Mouse (Mus musculus) CH12.LX (cell line): ENCODE data around the gene Dapk3. TPM values are rescaled to one million over a fixed set of nuclear protein-coding genes. Genes with fewer than 3 reads are reported as not detected.

Source experiments
- DNase-seq: peaks from one replicate; pipeline ENCODE4 v3.0.0-alpha.2; 2013; ENCODE audit errors: extremely low read depth
- H3K27ac ChIP-seq: 2 replicates; pipeline ENCODE4 v1.5.1; 2012; ENCODE audit warnings: low read depth, mild to moderate bottlenecking, control low read depth, moderate library complexity; ENCODE audit not compliant: insufficient read depth
- H3K27me3 ChIP-seq: replicated peaks from 2 replicates; pipeline ENCODE3; 2012; ENCODE audit warnings: inconsistent platforms
- H3K36me3 ChIP-seq, 2 experiments: replicated peaks in 1 of 2; 2 replicates each; pipeline versions ENCODE3 to v1.6.1; 2012; ENCODE audit warnings: inconsistent platforms in 1 of 2, low read length in 1 of 2, mild to moderate bottlenecking in 1 of 2, mixed read lengths in 1 of 2, moderate library complexity in 1 of 2; ENCODE audit not compliant: control insufficient read depth in 1 of 2, insufficient read depth in 1 of 2
- H3K4me1 ChIP-seq, 2 experiments: 2 replicates each; pipeline ENCODE4 v1.6.1; 2012; ENCODE audit warnings: inconsistent platforms in 1 of 2, moderate library complexity in 1 of 2; ENCODE audit not compliant: insufficient read depth in 2 of 2, control insufficient read depth in 1 of 2
- H3K4me2 ChIP-seq: 2 replicates; pipeline ENCODE4 v1.6.1; 2012; ENCODE audit warnings: low read depth, mild to moderate bottlenecking, control low read depth; ENCODE audit not compliant: poor library complexity, insufficient read depth, severe bottlenecking
- H3K4me3 ChIP-seq, 3 experiments: fragments of 150-350 bp in 1 of 3; sonication (generic) in 1 of 3; replicated peaks in 1 of 3; 2 replicates each; pipeline versions ENCODE3 to v1.5.1; 2011 to 2012; ENCODE audit warnings: low read depth in 2 of 3, low read length in 2 of 3, mild to moderate bottlenecking in 2 of 3, moderate library complexity in 2 of 3, control low read depth in 1 of 3, improper control_type of control experiment in 1 of 3, inconsistent platforms in 1 of 3, mixed read lengths in 1 of 3; ENCODE audit not compliant: poor library complexity in 1 of 3
- H3K79me2 ChIP-seq: replicated peaks from 2 replicates; pipeline ENCODE4 v1.6.1; 2012; ENCODE audit warnings: mild to moderate bottlenecking, moderate library complexity; ENCODE audit not compliant: control insufficient read depth, poor library complexity, insufficient read depth, severe bottlenecking; ENCODE audit errors: extremely low read depth
- H3K9ac ChIP-seq: 2 replicates; pipeline ENCODE4 v1.6.1; 2012; ENCODE audit warnings: low read depth, mild to moderate bottlenecking, control low read depth, moderate library complexity; ENCODE audit not compliant: insufficient read depth
- H3K9me3 ChIP-seq: replicated peaks from 2 replicates; pipeline ENCODE3; 2012; ENCODE audit warnings: low read length, inconsistent platforms, mixed read lengths
- BHLHE40 ChIP-seq: IDR thresholded peaks from 2 replicates; pipeline ENCODE4 v1.6.1; 2011; ENCODE audit warnings: mild to moderate bottlenecking, low read depth, low read length, improper control_type of control experiment
- CHD2 ChIP-seq: IDR thresholded peaks from 2 replicates; pipeline ENCODE4 v1.6.1; 2011; ENCODE audit warnings: low read length, improper control_type of control experiment
- CTCF ChIP-seq, 2 experiments: IDR thresholded peaks in 1 of 2; conservative IDR thresholded peaks in 1 of 2; 2 replicates each; pipeline ENCODE4 v1.5.1; 2011 to 2012; ENCODE audit warnings: low read depth in 2 of 2, low read length in 2 of 2, improper control_type of control experiment in 1 of 2, inconsistent platforms in 1 of 2, mild to moderate bottlenecking in 1 of 2, moderate library complexity in 1 of 2
- ELF1 ChIP-seq: IDR thresholded peaks from 2 replicates; pipeline ENCODE4 v1.6.1; 2014; ENCODE audit warnings: low read depth, mild to moderate bottlenecking, inconsistent platforms, low read length, improper control_type of control experiment
- EP300 ChIP-seq: IDR thresholded peaks from 2 replicates; pipeline ENCODE4 v1.6.1; 2011; ENCODE audit warnings: low read length, improper control_type of control experiment
- GABPA ChIP-seq: IDR thresholded peaks from 2 replicates; pipeline ENCODE4 v1.6.1; 2012; ENCODE audit warnings: low read depth, low read length, improper control_type of control experiment, inconsistent platforms; ENCODE audit not compliant: insufficient replicate concordance
- HCFC1 ChIP-seq: IDR thresholded peaks from 2 replicates; pipeline ENCODE4 v1.6.1; 2012; ENCODE audit warnings: low read depth, mild to moderate bottlenecking, inconsistent platforms, low read length, improper control_type of control experiment
- JUN ChIP-seq: IDR thresholded peaks from 2 replicates; pipeline ENCODE4 v1.6.1; 2011; ENCODE audit warnings: low read depth, mild to moderate bottlenecking, low read length, improper control_type of control experiment, moderate library complexity; ENCODE audit not compliant: insufficient read depth
- JUND ChIP-seq: conservative IDR thresholded peaks from 2 replicates; pipeline ENCODE4 v1.6.1; 2011; ENCODE audit warnings: low read depth, low read length, improper control_type of control experiment
- KAT2A ChIP-seq: IDR thresholded peaks from 2 replicates; pipeline ENCODE4 v1.6.1; 2012; ENCODE audit warnings: low read length, improper control_type of control experiment, inconsistent platforms; ENCODE audit not compliant: insufficient replicate concordance
- MEF2A ChIP-seq: IDR thresholded peaks from 2 replicates; pipeline ENCODE4 v1.6.1; 2014; ENCODE audit warnings: low read depth, mild to moderate bottlenecking, inconsistent platforms, low read length, improper control_type of control experiment, borderline replicate concordance
- MXI1 ChIP-seq: IDR thresholded peaks from 2 replicates; pipeline ENCODE4 v1.6.1; 2011; ENCODE audit warnings: mild to moderate bottlenecking, low read depth, low read length, improper control_type of control experiment
- NELFE ChIP-seq: IDR thresholded peaks from 2 replicates; pipeline ENCODE4 v1.6.1; 2011; ENCODE audit warnings: low read depth, low read length, improper control_type of control experiment
- POLR2A ChIP-seq: IDR thresholded peaks from 2 replicates; pipeline ENCODE4 v1.6.1; 2011; ENCODE audit warnings: low read depth, mild to moderate bottlenecking, improper control_type of control experiment, low read length
- POLR2AphosphoS2 ChIP-seq: IDR thresholded peaks from 2 replicates; pipeline ENCODE4 v1.6.1; 2011; ENCODE audit warnings: low read depth, low read length, improper control_type of control experiment
- SIN3A ChIP-seq: IDR thresholded peaks from 2 replicates; pipeline ENCODE4 v1.6.1; 2012; ENCODE audit warnings: low read length, improper control_type of control experiment, inconsistent platforms
- SMC3 ChIP-seq: IDR thresholded peaks from 2 replicates; pipeline ENCODE4 v1.6.1; 2011; ENCODE audit warnings: low read depth, low read length, improper control_type of control experiment
- TBP ChIP-seq: conservative IDR thresholded peaks from 2 replicates; pipeline ENCODE4 v1.6.1; 2011; ENCODE audit warnings: low read depth, low read length, improper control_type of control experiment
- UBTF ChIP-seq: IDR thresholded peaks from 2 replicates; pipeline ENCODE4 v1.6.1; 2012; ENCODE audit warnings: low read depth, mild to moderate bottlenecking, inconsistent platforms, low read length, improper control_type of control experiment, moderate library complexity
- USF2 ChIP-seq: conservative IDR thresholded peaks from 2 replicates; pipeline ENCODE4 v1.6.1; 2011; ENCODE audit warnings: low read depth, low read length, improper control_type of control experiment
- ZMIZ1 ChIP-seq: IDR thresholded peaks from 2 replicates; pipeline ENCODE4 v1.6.1; 2012; ENCODE audit warnings: low read depth, mild to moderate bottlenecking, inconsistent platforms, low read length, improper control_type of control experiment
- ZNF384 ChIP-seq: IDR thresholded peaks from 2 replicates; pipeline ENCODE4 v1.6.1; 2012; ENCODE audit warnings: low read depth, low read length, improper control_type of control experiment, inconsistent platforms
- dilution Hi-C: fragments of 300-500 bp; cut with MboI; formaldehyde crosslinking; loops from 2 replicates; pipeline ENCODE4 v1.14.3; 2020; ENCODE audit warnings: low sequenced_read_pairs; ENCODE audit not compliant: extremely low pct_unique_long_range_greater_than_20kb, extremely low pct_ligation_motif_present
- in situ Hi-C: fragments of 300-500 bp; cut with MboI; formaldehyde crosslinking; loops from 3 replicates; pipeline ENCODE4 v1.14.3; 2019; ENCODE audit warnings: low sequenced_read_pairs, low pct_ligation_motif_present, low pct_unique_long_range_greater_than_20kb, mixed read lengths
- polyA plus RNA-seq: library from polyadenylated mRNA; unstranded; fragments of >175 nt; gene quantifications from 2 replicates; pipeline ENCODE4 v1.2.1, GENCODE M21; 2012; ENCODE audit warnings: low read depth; ENCODE audit not compliant: insufficient read length
- total RNA-seq, 2 experiments: library from RNA; depleted of rRNA; stranded (reverse); fragments of 300-350 nt in 1 of 2; fragments of >200 nt in 1 of 2; gene quantifications; 2 replicates each; pipeline ENCODE4 v1.2.3; 2012 to 2014

The Dapk3 gene
- total and polyA plus RNA-seq, 3 experiments: 25.4 to 46.2 (median 44.5) TPM

DNA sequence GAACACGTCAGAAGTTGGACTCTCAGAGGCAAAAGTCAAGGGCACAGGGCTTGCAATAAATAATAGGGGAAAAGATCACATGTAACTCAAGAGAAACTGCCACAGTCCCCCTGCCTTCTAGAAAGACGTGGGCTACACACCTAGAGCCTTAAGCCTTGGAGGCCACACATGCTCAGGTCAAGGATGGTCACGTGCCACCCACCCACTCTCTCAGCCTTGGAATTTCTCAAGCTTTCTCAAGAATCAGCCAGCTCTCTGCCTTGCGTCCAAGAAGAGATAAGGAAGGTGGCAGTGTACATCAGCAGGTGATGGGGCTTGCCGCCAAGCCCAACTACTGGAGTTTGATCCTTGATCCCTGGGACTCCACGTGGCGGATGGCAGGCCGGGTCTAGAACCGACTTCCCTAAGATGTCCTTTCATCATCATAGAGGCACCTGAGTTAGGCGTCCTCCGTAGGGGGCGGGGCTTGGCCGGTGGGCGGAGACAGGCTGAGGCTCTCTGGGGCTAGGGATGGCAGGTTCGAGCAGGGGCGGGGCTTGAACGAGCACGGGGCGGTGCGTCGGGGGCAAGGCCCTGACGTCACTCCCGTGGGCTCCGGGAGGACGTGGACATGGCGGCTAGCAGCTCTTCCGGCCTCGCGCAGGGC, 49.9 kb downstream of the Dapk3 start, which contains the start of gene Zfr2 (continued):
- TF ChIP-seq SIN3A: peak; percentile 43; the same call in 1 of the 2 replicates
- no peak for TF ChIP-seq ZNF384
- peak; percentile 66 for TF ChIP-seq USF2
- TF ChIP-seq TBP: 0 out of 2 replicates have a peak, but pooled peaks have one; percentile 26
- peak; percentile 47; the same call in 1 of the 2 replicates for TF ChIP-seq NELFE
- no peak for TF ChIP-seq EP300
- TF ChIP-seq MXI1: peak; percentile 69; the same call in 1 of the 2 replicates
- peak; percentile 89 for TF ChIP-seq BHLHE40
- peak; percentile 60 for TF ChIP-seq ELF1
- TF ChIP-seq POLR2A: peak; percentile 72
- TF ChIP-seq ZMIZ1: no peak
- TF ChIP-seq CTCF (conservative IDR thresholded peaks at IDR 0.05 in 1 of 2, IDR thresholded peaks at IDR 0.05 in 1 of 2; ENCODE audit: low read depth in 2 of 2, low read length in 2 of 2): no peak
- no peak for TF ChIP-seq GABPA
- no peak for TF ChIP-seq KAT2A
- no peak for TF ChIP-seq MEF2A
- no peak for TF ChIP-seq JUN
- TF ChIP-seq POLR2AphosphoS2: 0 out of 2 replicates have a peak, but pooled peaks have one; percentile 72
- no peak for TF ChIP-seq SMC3
- TF ChIP-seq JUND: no peak
- TF ChIP-seq HCFC1: 0 out of 2 replicates have a peak, but pooled peaks have one; percentile 11
- TF ChIP-seq, all 38 proteins: peak for 16

DNA sequence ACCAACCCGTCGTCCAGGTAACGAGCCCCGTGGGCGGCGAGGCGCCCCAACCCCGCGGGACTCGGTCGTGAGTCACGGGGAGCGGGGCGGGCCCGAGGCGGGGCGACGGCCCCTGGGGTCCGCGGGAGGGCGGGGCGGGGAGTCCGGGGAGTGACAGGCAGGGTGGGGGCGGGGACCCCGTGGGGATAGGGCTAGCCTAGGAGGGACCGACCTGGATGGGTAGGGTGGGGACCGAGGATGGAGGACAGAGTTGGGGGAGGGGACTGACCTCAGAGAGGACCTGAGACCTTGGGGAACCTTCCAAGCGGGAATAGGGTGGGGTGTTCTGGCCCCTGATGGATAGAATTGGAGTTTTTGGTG, 50.4 kb downstream of the Dapk3 start:
- no peak overlapping the region for H3K27ac ChIP-seq
- in situ Hi-C loops: no loop called here
- peak overlapping the region; percentile 80 for H3K9ac ChIP-seq
- dilution Hi-C loops: no loop called here
- H3K4me3 ChIP-seq: peak overlapping the region; percentile 65 to 83 (median 73)
- peak overlapping the region; percentile 76 for H3K4me2 ChIP-seq
- H3K27me3 ChIP-seq: peaks cover 13% of the 10 kb centered on the region
- no peaks in the 10 kb centered on the region for H3K9me3 ChIP-seq
- peaks cover 0 to 38% of the 10 kb centered on the region in 2 experiments for H3K36me3 ChIP-seq
- 0 out of 2 replicates have a peak, but pooled peaks have one; percentile 33 for TF ChIP-seq CHD2
- no peak for TF ChIP-seq UBTF
- peaks cover 14 to 17% of the 10 kb centered on the region in 2 experiments for H3K4me1 ChIP-seq
- no peak for DNase-seq
- H3K79me2 ChIP-seq: no peaks in the 10 kb centered on the region
